Mouse (Mus musculus) Patski (cell line): ENCODE measurements around the gene Ggta1. TPM values are rescaled to one million over a fixed set of nuclear protein-coding genes. Genes with fewer than 3 reads are reported as not detected.

Experiments used
- ATAC-seq: fragments of 100-300 bp; one replicate; pipeline ENCODE4 v1.8.0; 2021
- CTCF ChIA-PET: fragments of 350-600 bp; sonication (Branson Sonifier 250); formaldehyde crosslinking; loops from one replicate; lab custom pipeline; 2022; ENCODE audit warnings: inconsistent platforms; lab: Charles Lee
- POLR2A ChIA-PET: fragments of 350-600 bp; sonication (Branson Sonifier 250); formaldehyde crosslinking; loops from one replicate; lab custom pipeline; 2022; ENCODE audit warnings: antibody characterized with exemption, inconsistent platforms; lab: Charles Lee
- DNase-seq: peaks from one replicate; pipeline ENCODE4 v3.0.0-alpha.2; 2011; ENCODE audit warnings: low read depth, low spot score
- H3K27me3 ChIP-seq: fragments of 371-371 bp; one replicate; pipeline ENCODE4 v1.5.1; 2021
- CTCF ChIP-seq: fragments of 100-300 bp; IDR thresholded peaks from one replicate; pipeline ENCODE4 v1.5.1; 2021
- in situ Hi-C: fragments of 300-500 bp; cut with MboI; formaldehyde crosslinking; loops from 3 replicates; pipeline ENCODE4 v1.11.1; 2018; ENCODE audit warnings: low pct_unique_long_range_greater_than_20kb, mixed read lengths
- polyA plus RNA-seq: library from polyadenylated mRNA; unstranded; gene quantifications from one replicate; pipeline ENCODE4 v1.2.3, GENCODE M21; 2021

The Ggta1 gene
- polyA plus RNA-seq, 1 experiment from 2014 or later, result 25.5 TPM

DNA sequence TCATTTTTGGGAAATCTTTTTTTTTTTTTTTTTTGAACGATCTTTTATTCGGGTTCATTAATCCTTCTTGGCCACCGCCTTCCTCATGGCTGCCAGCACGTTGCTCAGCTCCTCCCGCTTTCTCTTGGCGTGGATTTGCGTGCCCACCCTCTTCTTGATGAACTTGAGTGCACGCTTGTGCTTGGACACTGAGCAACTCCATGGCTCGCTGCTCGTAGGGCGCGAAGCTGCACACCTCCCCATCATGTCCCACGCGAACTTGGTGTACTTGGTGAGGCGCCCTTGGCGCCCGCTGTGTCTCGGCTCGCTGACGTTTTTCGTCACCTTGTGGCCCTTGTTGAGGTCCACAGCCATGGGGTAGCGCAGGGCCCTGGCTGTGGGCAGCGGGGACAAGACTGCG is 28.1 kb upstream of the Ggta1 start:
- CTCF ChIA-PET, result no interaction called here
- no peak for ATAC-seq
- in situ Hi-C loops, result no loop called here

DNA sequence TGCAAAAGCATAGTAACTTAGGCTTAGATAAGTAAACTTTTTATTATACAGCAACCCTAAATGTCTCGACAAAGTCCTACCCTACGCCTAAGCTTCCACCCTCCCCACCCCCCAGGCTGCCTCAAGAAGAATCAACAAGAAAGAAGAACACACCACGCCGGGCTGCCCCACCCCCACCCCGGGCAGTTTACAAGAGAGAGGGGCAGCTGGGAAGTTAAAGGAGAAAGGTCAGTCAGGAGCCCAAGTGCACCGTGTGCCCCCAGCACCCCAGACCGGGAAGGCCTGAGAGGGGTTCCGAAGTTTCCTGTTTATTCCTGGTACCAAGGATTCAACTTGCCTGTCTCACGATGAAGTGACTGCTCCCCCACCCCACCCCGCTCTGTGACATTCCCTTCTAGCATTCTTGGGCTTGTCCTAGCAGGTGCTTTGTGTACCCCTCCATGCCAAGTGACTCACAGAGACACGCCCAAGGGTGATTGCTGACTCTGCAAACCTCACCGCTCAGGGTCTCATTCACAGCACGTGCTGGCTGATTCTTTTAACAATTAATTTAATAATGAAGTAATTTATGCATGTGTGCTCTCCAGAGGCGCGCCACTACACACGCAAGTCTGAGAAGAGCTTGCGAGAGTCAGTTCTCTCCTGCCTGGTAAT is 27.6 kb upstream of the Ggta1 start:
- ChIA-PET CTCF (no interaction called here), POLR2A (no interaction called here)
- TF ChIP-seq CTCF, result no peak
- DNase-seq (no peak), ATAC-seq (no peak)
- no peaks in the 10 kb centered on the region for H3K27me3 ChIP-seq
- in situ Hi-C loops, result no loop called here

More for the DNA sequence above, 28.1 kb upstream of the Ggta1 start:
- POLR2A ChIA-PET, result no interaction called here
- no peak for DNase-seq
- no peaks in the 10 kb centered on the region for H3K27me3 ChIP-seq
- no peak for TF ChIP-seq CTCF

DNA sequence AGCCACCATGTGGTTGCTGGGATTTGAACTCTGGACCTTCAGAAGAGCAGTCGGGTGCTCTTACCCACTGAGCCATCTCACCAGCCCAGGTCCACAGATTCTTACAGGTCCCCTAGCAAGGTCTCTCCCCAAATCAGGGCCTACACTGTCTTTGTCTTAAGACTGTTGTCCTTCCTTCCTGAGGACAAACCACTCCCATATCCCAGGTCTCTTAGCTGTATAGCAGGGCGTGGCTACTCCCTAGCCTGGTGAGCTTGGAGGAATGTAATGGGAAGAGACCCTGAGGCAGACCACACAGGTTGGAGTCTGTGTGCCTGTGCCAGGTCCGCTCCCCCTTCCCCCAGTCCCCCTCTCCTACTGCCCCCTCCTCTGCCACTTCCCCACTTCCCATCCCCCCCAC is 24.7 kb upstream of the Ggta1 start:
- ChIA-PET CTCF (interaction anchor here (1.4 kb wide), 1 partner anchor 10 kb away, joined by 4 read pairs; no protein-coding TSS in a partner anchor), POLR2A (no interaction called here)
- no peak for TF ChIP-seq CTCF
- ATAC-seq (no peak), DNase-seq (no peak)
- no peaks in the 10 kb centered on the region for H3K27me3 ChIP-seq
- in situ Hi-C loops, result no loop called here

DNA sequence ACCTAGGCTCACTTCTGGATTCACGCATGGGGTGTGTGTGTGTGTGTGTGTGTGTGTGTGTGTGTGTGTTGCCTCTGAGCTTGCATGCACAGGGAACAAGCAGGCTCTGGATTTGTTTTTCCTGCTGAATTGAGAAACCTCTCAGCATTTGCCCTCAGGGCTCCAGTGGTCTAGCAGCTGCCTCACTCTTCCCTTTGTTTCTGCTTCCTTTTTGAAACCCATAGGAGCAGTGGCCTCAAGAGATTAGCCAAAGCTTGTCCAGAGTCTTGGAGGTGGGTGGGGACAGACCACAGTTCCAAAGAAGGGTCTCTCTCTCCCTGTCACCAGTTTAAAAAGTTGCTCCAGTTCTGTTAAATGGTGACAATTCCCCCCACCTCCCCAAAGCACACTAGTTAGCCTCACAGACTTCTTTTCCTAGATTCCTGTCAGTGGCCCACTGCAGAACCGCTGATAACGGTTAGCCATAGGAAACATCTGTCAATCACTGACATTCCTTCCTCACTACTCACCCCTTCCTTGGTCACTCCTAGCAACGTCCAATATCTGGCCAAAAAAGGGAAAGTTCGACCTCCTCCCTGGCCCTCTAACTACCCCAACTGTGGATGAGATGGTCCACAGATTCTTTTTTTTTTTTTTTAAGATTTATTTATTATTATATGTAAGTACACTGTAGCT is 24.1 kb upstream of the Ggta1 start:
- DNase-seq (no peak), ATAC-seq (no peak)
- ChIA-PET CTCF (interaction anchor here (1.4 kb wide), 1 partner anchor 11 kb away, joined by 4 read pairs; no protein-coding TSS in a partner anchor), POLR2A (interaction anchor here (0.7 kb wide), 1 partner anchor 10 kb away, joined by 3 read pairs; no protein-coding TSS in a partner anchor)
- H3K27me3 ChIP-seq, result no peaks in the 10 kb centered on the region
- no peak for TF ChIP-seq CTCF
- in situ Hi-C loops, result no loop called here

DNA sequence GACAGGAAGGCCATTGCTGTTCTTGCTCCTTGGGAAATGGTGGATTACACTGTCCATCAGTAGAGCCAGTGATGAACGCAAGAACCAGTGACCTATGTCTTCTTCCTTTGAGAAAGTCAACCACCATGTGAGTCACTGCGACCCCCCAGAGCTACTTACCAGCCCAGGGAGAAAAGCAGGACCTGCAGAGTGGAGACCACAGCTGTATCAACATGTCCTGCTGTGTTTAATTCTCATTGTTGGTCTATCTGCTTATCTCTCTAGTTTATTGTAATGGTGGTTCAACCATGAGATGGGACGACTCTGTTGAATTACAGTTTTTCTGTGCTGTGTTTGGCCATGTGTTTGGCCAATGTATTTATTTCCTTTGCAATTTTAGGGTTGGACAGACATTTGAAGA is 21.1 kb upstream of the Ggta1 start:
- no peak for DNase-seq
- ChIA-PET CTCF (no interaction called here), POLR2A (no interaction called here)
- no peak for ATAC-seq
- in situ Hi-C loops, result no loop called here
- no peaks in the 10 kb centered on the region for H3K27me3 ChIP-seq
- TF ChIP-seq CTCF, result no peak

DNA sequence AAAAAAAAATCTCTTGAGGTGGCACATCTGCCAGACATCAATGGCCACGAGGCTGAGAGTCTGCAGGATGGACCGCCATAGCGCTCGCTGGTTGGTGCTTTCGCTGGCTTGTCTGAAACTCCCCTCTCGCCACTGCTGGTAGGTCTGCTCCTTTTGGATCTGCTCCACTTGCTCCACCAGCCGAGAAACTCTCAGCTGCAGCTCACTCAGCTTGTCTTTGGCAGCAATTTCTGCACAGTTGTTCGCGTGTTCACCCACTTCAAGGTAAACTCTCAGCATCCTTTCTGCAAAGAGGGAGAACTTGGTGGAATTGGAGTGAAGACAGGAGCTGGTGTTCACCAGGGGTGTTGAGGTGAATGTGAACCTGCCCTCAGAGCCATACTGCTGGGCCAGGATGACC is 20.4 kb upstream of the Ggta1 start:
- ChIA-PET CTCF (no interaction called here), POLR2A (no interaction called here)
- DNase-seq (no peak), ATAC-seq (no peak)
- no peak for TF ChIP-seq CTCF
- H3K27me3 ChIP-seq, result no peaks in the 10 kb centered on the region
- in situ Hi-C loops, result no loop called here

DNA sequence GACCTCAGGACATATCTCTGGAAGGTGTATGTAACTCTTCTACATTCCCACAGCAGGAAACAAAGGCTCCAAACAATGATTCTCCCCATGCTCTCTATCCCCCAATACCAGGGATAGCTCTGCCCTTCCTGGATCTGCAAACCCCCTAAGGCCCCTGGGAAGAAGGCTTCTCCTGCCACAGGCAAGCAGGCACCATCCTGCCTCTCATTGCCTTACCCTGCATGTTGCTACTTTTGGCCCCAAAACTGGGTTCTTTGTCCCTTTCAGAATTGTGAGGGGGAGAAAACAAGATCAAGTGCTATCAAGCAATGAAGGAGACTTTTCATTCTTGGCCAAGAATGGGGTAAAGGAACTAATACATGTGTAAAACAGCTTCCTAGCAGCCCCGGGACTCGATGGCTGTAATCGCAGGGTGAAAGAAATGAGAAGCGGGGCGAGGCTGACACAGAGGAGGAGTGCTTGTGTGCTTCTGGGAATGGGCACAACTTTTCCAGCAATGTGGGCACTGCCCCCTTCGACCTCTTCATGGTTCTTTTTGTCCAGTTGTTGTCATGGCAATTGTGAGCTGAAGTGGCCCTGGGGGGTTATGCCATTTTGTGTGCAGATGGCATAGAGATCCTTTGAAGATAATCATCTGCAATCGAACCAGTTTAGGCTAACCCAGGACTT is 18.4 kb upstream of the Ggta1 start:
- POLR2A ChIA-PET, result no interaction called here
- ATAC-seq, result no peak
- in situ Hi-C loops, result no loop called here
- TF ChIP-seq CTCF, result no peak
- H3K27me3 ChIP-seq, result no peaks in the 10 kb centered on the region
- CTCF ChIA-PET, result interaction anchor here (0.7 kb wide), 1 partner anchor 17 kb away, joined by 3 read pairs; no protein-coding TSS in a partner anchor
- DNase-seq, result no peak

DNA sequence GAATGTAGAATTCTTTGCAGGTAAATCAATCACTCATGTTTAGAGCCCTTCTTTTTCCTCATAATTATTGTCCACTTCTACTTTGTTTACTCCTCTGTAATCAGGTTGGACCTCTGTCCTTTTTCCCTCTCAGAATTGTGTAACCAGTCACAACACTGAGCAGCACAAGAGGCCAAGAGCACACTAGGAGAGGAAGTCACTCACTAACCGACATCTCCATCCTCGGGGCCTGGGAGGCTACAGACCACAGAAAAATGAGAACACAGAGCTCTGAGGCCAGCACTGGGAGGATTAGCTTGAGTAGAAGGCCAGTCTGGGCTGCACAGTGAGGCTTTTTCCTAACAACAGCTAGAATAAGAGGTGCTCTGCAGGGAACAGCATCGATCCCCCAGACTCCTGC is 17.0 kb upstream of the Ggta1 start:
- in situ Hi-C loops, result no loop called here
- H3K27me3 ChIP-seq, result no peaks in the 10 kb centered on the region
- POLR2A ChIA-PET, result no interaction called here
- CTCF ChIA-PET, result interaction anchor here (1.1 kb wide), 1 partner anchor 29 kb away, joined by 3 read pairs; no protein-coding TSS in a partner anchor
- ATAC-seq (no peak), DNase-seq (no peak)
- no peak for TF ChIP-seq CTCF

DNA sequence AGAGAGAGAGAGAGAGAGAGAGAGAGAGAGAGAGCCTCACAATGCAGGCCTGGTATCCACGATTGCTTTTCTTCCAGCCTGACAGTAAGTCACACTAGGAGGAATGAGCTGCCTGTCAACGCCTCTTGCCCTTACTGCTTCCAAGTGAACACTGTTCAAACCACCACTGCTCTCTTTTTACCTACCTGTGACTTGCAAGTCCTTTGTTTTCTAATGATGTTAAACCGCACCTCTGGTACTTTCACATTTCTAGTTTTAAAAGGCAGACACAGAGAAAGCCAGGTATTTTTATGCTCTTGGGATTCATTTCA is 15.7 kb upstream of the Ggta1 start:
- DNase-seq, result no peak
- no peak for TF ChIP-seq CTCF
- no peaks in the 10 kb centered on the region for H3K27me3 ChIP-seq
- in situ Hi-C loops, result no loop called here
- CTCF ChIA-PET, result no interaction called here
- POLR2A ChIA-PET, result interaction anchor here (0.8 kb wide), 1 partner anchor 81 kb away, joined by 4 read pairs; no protein-coding TSS in a partner anchor
- ATAC-seq, result peak; percentile 66

DNA sequence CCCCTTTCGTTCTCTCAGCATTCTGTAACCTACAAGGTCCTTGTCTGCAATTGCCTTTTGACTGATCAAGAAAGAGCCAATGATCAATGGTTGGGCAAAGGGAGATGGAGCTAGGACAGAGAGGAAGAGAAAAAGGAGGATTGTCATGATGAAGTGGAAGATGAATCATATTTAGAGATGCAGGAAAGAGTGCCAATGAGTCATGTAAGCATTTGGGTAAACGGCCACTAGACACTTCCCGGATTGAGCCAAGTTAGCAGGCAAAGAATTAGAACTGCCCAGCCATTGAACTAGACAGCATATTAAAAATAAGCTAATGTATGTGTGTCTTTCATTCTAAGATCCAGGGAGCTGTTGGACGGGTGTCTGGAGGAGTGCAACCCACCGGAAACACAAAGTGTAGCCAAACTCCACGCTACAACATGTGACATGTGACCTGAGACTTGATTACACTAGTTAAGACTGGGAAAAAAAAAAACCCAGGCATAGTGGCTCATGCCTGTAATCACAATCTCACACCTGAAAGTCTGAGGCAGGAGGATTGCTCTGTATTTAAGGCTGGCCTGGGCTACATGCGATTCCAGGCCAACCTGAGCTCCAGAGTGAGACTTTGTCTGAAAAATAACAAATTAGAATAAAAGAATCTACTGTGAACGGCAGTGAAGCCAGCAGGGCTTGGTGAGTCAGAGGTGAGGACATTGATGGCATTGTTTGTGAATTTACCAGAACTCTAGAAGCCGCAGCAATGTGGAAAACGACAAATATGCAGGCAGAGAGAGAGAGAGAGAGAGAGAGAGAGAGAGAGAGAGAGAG is 15.2 kb upstream of the Ggta1 start:
- H3K27me3 ChIP-seq, result no peaks in the 10 kb centered on the region
- ATAC-seq (peak; percentile 83), DNase-seq (peak; percentile 57)
- no peak for TF ChIP-seq CTCF
- CTCF ChIA-PET, result interaction anchor here (0.7 to 1.5 kb wide), 2 partner anchors 13 to 40 kb away, joined by 3 to 5 read pairs; no protein-coding TSS in a partner anchor
- POLR2A ChIA-PET, result interaction anchor here (0.8 kb wide), 1 partner anchor 80 kb away, joined by 4 read pairs; no protein-coding TSS in a partner anchor
- in situ Hi-C loops, result no loop called here
